Mouse (Mus musculus) liver, embryonic 12.5 days (tissue): ENCODE measurements at regions not wholly inside any gene's neighbourhood (a gene's known extent, or its start where the extent isn't known, plus 50 kb on each side); places are given as distances from the start of the nearest gene placed in this dataset.

ENCODE experiments used
- ATAC-seq: fragments of 200-750 bp; cut with Nextera tagmentation; 2 replicates; pipeline ENCODE4 v1.8.0; 2017; ENCODE audit warnings: moderate number of reproducible peaks, mild to moderate bottlenecking, moderate library complexity
- H3K27ac ChIP-seq: fragments of 300-500 bp; sonication (generic); 2 replicates; pipeline ENCODE4 v1.5.1; 2016; ENCODE audit warnings: mild to moderate bottlenecking
- H3K27me3 ChIP-seq: fragments of 300-500 bp; sonication (generic); replicated peaks from 2 replicates; pipeline ENCODE4 v1.6.1; 2016; ENCODE audit warnings: mild to moderate bottlenecking, moderate library complexity
- H3K36me3 ChIP-seq: fragments of 300-500 bp; sonication (generic); 2 replicates; pipeline ENCODE4 v1.6.1; 2016; ENCODE audit warnings: mild to moderate bottlenecking, moderate library complexity
- H3K4me1 ChIP-seq: fragments of 300-500 bp; sonication (generic); 2 replicates; pipeline ENCODE4 v1.6.1; 2016
- H3K4me2 ChIP-seq: fragments of 300-500 bp; sonication (generic); 2 replicates; pipeline ENCODE4 v1.6.1; 2016; ENCODE audit warnings: mild to moderate bottlenecking, moderate library complexity
- H3K4me3 ChIP-seq: fragments of 300-500 bp; sonication (generic); 2 replicates; pipeline ENCODE4 v1.5.1; 2016; ENCODE audit warnings: mild to moderate bottlenecking, moderate library complexity
- H3K9ac ChIP-seq: fragments of 300-500 bp; sonication (generic); 2 replicates; pipeline ENCODE4 v1.6.1; 2016; ENCODE audit warnings: mild to moderate bottlenecking, moderate library complexity
- H3K9me3 ChIP-seq: fragments of 300-500 bp; sonication (generic); replicated peaks from 2 replicates; pipeline ENCODE4 v1.6.1; 2016; ENCODE audit warnings: mild to moderate bottlenecking, moderate library complexity
- WGBS: fragments of 180-500 bp; shearing (Covaris S2); methylation state at CpG from one replicate; pipeline ENCODE4 v1.1.7; 2016; ENCODE audit not compliant: insufficient replicate concordance; 5-methylcytosine and 5-hydroxymethylcytosine counted together

DNA sequence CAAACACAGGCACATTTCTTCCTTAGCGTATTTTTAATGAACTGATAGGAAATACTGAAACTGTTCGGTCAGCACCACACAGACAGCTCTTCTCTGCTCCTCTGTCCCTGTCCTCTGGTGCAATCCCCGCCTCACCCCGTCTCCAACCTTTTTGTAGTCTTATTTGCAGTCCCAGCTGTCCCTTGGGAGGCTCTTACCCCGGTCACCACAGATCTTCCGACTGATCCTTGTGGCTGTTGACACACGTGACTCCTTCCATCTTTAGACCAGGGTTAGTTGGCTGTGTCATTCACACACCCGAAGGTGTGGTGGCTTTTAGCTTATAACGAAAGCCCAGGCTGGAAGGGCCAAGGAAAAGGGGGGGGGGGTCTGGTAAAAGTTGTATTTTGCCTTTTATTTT is 56.4 kb downstream of the Cyp26a1 start:
- Histone ChIP-seq H3K36me3 (no peaks in the 10 kb centered on the region), H3K4me2 (no peak overlapping the region), H3K27ac (no peak overlapping the region), H3K27me3 (no peaks in the 10 kb centered on the region), H3K9me3 (no peaks in the 10 kb centered on the region), H3K9ac (no peak overlapping the region), H3K4me3 (no peak overlapping the region), H3K4me1 (no peaks in the 10 kb centered on the region)
- no peak for ATAC-seq
- WGBS: 77% methylated on average over 9 of the region's 9 CpGs

DNA sequence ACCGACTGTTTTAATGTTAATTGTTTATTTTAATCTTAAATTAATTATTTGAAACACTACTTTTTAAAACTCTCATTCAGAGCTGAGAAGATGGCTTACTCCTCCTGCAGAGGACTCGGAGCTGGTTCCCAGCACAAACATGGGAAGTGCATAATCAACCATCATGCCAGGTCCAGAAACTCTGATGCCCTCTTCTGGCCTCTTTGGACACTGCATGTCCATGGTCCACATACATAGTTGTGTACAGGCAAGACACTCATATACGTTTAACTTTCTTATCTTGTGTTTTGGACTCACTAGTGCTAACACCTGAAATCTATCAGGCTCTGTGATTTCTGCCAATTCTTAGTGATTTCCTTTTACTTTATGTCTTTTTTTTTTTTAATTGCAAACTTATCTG is 57.8 kb downstream of the Cyp26a1 start:
- no peaks in the 10 kb centered on the region for H3K27me3 ChIP-seq
- H3K4me1 ChIP-seq: no peaks in the 10 kb centered on the region
- no peak overlapping the region for H3K9ac ChIP-seq
- no peak overlapping the region for H3K27ac ChIP-seq
- ATAC-seq: no peak
- H3K9me3 ChIP-seq: no peaks in the 10 kb centered on the region
- 69% methylated on average over 3 of the region's 3 CpGs for WGBS
- H3K4me3 ChIP-seq: no peak overlapping the region
- H3K4me2 ChIP-seq: no peak overlapping the region
- no peaks in the 10 kb centered on the region for H3K36me3 ChIP-seq

DNA sequence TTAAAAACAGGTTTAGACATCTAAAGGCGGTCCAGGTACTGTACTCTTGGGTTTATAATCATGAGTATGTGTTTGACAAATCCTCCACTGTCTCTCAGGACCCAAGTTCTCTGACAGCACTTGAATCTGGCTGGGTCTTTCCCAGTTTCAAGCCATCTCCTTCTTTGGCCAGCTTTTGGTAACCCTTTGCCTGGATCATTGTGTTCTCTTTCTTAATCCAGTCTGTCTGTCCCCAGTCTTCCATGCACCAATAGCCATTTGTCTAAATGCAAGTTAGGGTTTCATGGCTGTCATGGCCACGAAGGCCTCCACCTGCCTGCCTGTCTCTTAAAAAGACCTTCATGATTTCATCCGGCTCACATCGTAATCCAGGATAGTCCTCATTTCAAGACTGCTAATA is 71.8 kb downstream of the Cyp26a1 start:
- Histone ChIP-seq H3K36me3 (no peaks in the 10 kb centered on the region), H3K27ac (no peak overlapping the region), H3K9me3 (no peaks in the 10 kb centered on the region), H3K4me1 (no peaks in the 10 kb centered on the region), H3K4me2 (no peak overlapping the region), H3K4me3 (no peak overlapping the region), H3K27me3 (no peaks in the 10 kb centered on the region), H3K9ac (no peak overlapping the region)
- no peak for ATAC-seq
- WGBS: 65% methylated on average over 4 of the region's 4 CpGs

DNA sequence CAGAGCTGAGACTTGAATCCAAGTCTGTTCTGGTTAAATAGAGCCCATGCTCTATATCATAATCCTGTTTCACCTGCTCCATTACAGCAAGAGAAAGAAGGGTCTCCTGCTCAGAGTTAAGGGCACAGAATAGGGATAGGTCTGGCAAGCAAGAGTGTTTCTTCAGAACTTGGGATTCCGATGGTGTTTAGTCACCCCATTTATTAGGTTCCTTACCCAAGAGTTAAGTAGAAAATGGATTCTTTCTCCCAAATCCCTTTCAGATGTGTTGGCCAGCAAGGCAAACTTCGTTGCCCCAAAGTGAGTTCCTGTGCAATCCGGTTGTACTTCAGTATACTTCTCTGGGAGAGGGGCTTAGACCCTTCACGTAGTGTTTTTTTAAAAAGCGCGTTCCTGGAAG is 74.4 kb downstream of the Cyp26a1 start:
- Histone ChIP-seq H3K27me3 (no peaks in the 10 kb centered on the region), H3K9ac (no peak overlapping the region), H3K9me3 (no peaks in the 10 kb centered on the region), H3K4me2 (no peak overlapping the region), H3K36me3 (no peaks in the 10 kb centered on the region), H3K27ac (no peak overlapping the region), H3K4me1 (no peaks in the 10 kb centered on the region), H3K4me3 (no peak overlapping the region)
- no peak for ATAC-seq
- WGBS: 71% methylated on average over 6 of the region's 6 CpGs

DNA sequence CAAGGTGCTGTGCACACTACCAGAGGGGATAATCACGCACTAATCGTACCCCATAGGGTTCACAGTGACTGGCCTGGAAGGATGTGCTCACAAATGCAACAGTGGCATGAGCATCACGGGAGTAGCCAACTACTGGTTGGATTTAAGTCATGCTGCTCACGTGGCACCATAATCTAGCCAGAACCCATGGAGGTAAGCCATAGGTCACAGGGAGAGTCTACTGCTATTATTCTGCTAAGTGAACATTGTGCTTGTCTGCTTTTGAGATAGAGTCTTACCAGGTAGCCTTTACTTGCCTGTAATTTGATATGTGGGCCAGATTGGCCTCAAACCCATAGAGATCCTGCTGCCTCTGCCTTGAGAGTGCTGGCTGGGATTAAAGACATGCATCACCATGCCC is 77.0 kb downstream of the Cyp26a1 start:
- 67% methylated on average over 4 of the region's 4 CpGs for WGBS

DNA sequence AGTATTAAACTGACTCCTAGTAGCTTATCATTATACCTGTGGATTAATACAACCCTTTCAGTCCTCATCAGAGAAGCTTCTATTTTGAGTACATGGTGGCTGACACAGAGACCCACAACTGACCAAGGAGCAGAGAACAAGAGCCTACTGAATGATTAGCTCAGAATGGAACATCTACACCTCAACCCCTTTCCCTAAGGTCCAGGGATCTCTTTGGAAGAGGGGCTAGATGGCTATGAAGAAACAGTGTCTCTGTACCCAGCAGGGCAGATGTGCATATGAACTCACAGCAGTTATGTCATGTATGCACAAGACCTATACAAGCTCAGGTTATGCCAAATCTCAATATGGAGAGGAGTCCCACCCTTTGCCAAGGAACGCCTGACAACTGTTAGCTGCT is 77.4 kb downstream of the Cyp26a1 start:
- 52% methylated on average over 1 of the region's 1 CpGs for WGBS
- no peak for ATAC-seq
- H3K4me2 ChIP-seq: no peak overlapping the region

More for the DNA sequence above, 77.0 kb downstream of the Cyp26a1 start:
- Histone ChIP-seq H3K9ac (no peak overlapping the region), H3K4me2 (no peak overlapping the region), H3K9me3 (no peaks in the 10 kb centered on the region), H3K4me1 (no peaks in the 10 kb centered on the region), H3K27me3 (no peaks in the 10 kb centered on the region), H3K27ac (no peak overlapping the region), H3K36me3 (no peaks in the 10 kb centered on the region), H3K4me3 (no peak overlapping the region)
- no peak for ATAC-seq

DNA sequence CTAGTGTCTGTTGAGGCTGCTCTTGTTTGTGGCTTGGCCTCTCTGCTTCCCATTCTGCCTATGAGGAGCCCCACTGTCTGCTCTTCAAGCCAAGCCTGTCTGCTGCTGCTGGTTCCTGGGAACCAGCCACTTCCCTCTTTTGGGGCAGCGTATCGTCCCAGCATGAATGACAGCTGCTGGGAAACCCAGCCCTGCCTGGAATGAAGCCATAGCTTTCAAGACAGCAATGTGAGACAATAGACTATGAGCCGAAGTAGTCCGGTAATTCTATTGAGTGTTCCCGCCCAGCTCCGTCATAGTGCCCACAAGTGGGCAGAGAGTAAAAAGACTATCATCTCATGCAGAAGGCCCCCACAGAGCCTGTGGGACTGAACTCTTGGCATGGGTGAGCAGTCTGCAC is 80.4 kb downstream of the Cyp26a1 start:
- Histone ChIP-seq H3K36me3 (no peaks in the 10 kb centered on the region), H3K4me1 (no peaks in the 10 kb centered on the region), H3K9me3 (no peaks in the 10 kb centered on the region), H3K9ac (no peak overlapping the region), H3K27me3 (no peaks in the 10 kb centered on the region), H3K4me3 (no peak overlapping the region), H3K4me2 (no peak overlapping the region), H3K27ac (no peak overlapping the region)
- 49% methylated on average over 6 of the region's 6 CpGs for WGBS
- ATAC-seq: no peak

More for the DNA sequence above, 77.4 kb downstream of the Cyp26a1 start:
- Histone ChIP-seq H3K4me3 (no peak overlapping the region), H3K4me1 (no peaks in the 10 kb centered on the region), H3K9ac (no peak overlapping the region), H3K27ac (no peak overlapping the region), H3K27me3 (no peaks in the 10 kb centered on the region), H3K36me3 (no peaks in the 10 kb centered on the region), H3K9me3 (no peaks in the 10 kb centered on the region)

DNA sequence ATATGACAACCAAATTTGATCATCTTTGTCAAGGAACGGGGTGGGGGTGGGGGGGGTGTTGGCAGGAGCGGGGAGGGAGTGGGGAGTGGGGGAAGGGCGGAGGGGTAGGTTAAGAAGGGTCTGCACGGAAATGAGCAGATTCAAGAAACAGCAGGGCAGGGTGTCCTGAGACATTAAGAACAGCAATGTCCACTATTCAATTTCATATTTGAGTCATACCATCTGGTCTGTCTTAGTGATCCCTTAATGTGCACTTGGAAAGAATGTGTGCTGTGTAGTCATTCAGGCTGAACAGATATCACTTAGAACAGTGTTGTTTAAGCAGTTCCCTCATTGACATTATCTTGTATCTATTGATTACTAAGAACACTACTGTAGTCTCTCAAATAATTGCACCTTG is 81.0 kb downstream of the Cyp26a1 start:
- Histone ChIP-seq H3K27ac (no peak overlapping the region), H3K9ac (no peak overlapping the region), H3K4me1 (no peaks in the 10 kb centered on the region), H3K9me3 (no peaks in the 10 kb centered on the region), H3K27me3 (no peaks in the 10 kb centered on the region), H3K4me3 (no peak overlapping the region), H3K4me2 (no peak overlapping the region), H3K36me3 (no peaks in the 10 kb centered on the region)
- WGBS: 70% methylated on average over 4 of the region's 4 CpGs
- ATAC-seq: no peak

DNA sequence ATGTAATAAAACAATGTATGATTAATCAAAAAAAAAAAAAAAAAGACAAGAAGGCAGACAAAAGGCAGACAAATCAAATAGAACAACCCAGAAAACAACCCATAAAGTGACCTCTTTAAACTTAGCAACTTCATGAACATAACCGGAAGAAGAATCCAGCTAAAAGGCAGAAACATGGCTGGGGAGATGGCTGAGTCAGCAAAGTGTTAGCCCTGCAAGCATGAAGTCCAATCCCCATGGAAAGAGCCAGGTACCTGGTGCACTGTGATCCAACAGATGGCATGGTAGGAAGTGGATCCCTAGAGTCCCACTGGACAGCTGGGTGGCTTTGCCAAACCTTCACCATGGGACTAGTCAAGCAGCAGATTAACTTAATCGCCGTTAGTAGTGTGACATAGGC is 90.9 kb downstream of the Cyp26a1 start:
- no peak overlapping the region for H3K4me2 ChIP-seq
- H3K4me1 ChIP-seq: no peaks in the 10 kb centered on the region
- no peak overlapping the region for H3K4me3 ChIP-seq
- H3K27ac ChIP-seq: no peak overlapping the region
- 77% methylated on average over 3 of the region's 3 CpGs for WGBS
- H3K27me3 ChIP-seq: no peaks in the 10 kb centered on the region
- no peaks in the 10 kb centered on the region for H3K36me3 ChIP-seq
- H3K9ac ChIP-seq: no peak overlapping the region
- no peaks in the 10 kb centered on the region for H3K9me3 ChIP-seq
- ATAC-seq: no peak

DNA sequence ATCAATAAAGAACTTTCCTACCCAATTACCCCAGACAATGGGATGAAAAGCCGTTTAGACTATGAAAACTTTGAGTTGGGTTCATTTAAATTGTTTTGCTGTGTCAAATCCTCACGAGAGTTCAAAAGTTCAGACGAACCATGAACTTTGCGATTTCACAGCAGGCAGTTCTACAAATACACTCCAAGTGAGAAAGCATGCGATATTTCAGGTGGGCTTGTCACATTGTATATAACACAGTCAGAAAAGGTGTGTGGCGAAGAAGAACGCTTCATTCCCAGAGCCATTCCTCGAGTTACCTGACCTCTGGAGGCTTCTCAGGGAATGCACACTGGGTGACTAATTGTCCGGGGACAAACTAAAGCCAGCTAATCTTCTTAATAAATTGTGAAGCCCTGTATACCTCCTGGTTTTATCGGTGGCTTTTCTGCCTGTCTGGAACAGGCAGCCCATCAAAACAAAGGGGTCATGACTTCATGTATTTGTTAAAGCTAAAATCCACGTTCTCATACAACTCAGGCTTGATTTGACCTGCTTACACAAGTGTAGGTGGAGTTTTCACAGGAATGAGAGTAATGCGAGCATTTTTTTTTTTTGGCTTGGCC is 92.1 kb downstream of the Cyp26a1 start:
- 59% methylated on average over 12 of the region's 12 CpGs for WGBS
- Histone ChIP-seq H3K9me3 (no peaks in the 10 kb centered on the region), H3K4me3 (no peak overlapping the region), H3K27ac (no peak overlapping the region), H3K4me1 (no peaks in the 10 kb centered on the region), H3K27me3 (no peaks in the 10 kb centered on the region), H3K9ac (no peak overlapping the region), H3K36me3 (no peaks in the 10 kb centered on the region), H3K4me2 (no peak overlapping the region)
- ATAC-seq: no peak

DNA sequence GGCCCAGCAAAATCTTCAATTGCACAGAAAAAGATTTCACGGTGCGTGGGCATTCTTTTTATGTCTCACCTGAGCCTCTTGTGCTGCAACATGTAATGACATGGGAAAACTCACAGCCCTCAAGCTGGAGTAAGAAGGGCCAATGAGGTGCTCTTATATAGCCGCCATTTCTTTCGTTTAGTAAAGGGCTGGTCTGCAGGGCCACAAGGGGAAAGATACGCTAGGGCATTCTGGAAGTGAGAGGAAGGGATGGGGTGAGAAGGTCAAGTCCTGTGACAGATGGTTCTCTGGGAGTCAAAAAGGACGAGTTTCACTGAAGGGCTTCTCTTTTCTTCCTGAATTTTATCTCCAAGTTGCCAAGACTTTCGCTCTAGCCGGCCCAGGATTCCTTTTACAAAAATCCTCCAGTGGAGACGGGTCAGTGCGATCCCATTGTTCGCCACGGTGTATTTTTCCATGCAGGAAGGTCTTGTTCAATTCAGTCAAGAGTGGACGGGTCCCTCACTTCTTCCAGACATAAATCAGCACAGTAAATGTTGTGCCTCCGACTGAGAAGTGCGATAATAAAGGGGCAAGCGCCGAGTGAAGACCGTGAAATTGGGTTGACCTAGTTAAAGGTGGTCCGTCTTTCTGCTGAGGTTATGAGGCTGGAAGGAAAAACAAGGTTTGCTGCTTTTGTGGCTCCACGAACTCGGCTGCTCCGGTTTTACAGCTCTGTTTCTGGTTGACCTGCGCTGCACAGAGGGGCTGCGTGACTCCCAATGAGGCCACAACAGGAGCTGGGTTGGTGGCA is 92.9 kb downstream of the Cyp26a1 start:
- Histone ChIP-seq H3K36me3 (no peaks in the 10 kb centered on the region), H3K4me1 (no peaks in the 10 kb centered on the region), H3K4me2 (no peak overlapping the region), H3K27me3 (no peaks in the 10 kb centered on the region), H3K9ac (no peak overlapping the region), H3K9me3 (no peaks in the 10 kb centered on the region), H3K4me3 (no peak overlapping the region), H3K27ac (no peak overlapping the region)
- 68% methylated on average over 24 of the region's 24 CpGs for WGBS
- ATAC-seq: no peak

DNA sequence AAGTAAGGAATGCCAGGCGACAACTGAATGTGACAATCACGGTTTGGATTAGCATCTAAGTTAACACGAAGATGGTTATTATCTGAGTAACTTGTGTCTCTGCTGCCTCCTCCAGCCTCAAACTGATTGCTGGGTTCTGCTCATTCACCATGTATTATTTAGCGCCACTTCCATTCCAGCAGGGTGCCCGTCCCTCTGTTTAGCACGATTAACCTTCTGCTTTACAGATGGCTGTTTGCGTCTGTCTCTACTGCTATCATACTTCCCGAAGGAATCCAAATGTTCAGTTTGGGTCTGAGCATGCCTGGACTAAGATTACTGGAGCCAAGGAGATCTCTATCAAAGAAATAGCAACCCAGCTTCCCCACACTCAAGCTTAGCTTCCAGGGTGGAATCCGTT is 95.6 kb downstream of the Cyp26a1 start:
- no peak overlapping the region for H3K9ac ChIP-seq
- H3K4me2 ChIP-seq: no peak overlapping the region
- H3K4me1 ChIP-seq: no peaks in the 10 kb centered on the region
- H3K9me3 ChIP-seq: no peaks in the 10 kb centered on the region
- H3K4me3 ChIP-seq: no peak overlapping the region
- H3K27ac ChIP-seq: no peak overlapping the region
- no peaks in the 10 kb centered on the region for H3K27me3 ChIP-seq
- H3K36me3 ChIP-seq: no peaks in the 10 kb centered on the region
- ATAC-seq: no peak
- 77% methylated on average over 9 of the region's 9 CpGs for WGBS
